Mouse (Mus musculus): Measurements from ENCODE around the gene Ehd4.

The Ehd4 gene

DNA sequence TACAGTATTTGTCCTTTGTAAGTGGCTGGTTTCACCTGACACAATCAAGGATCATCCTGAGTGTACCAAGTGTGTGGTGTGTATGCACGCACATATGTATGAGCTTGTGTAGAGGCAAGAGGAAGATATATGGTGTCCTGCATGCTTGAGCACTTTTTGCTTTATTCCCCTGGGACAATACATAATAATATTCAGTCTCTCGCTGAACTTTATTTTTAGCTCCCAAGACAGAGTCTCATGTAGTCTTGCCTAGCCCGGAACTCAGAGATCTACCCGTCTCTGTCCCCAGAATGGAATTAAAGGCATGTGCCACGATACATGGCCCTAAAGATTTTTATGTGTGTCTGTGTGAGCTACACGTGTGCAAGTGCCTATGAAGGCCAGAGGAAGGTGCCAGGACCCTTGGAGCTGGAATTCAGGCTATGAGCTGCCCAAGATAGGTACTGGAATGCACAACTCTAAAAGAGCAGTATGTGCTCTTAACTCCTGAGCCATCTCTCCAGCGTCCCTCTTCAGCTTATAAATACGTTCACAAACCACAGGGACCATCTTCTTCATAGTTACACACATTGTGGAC, 47.9 kb downstream of the Ehd4 start:
- no peak for DNase-seq

DNA sequence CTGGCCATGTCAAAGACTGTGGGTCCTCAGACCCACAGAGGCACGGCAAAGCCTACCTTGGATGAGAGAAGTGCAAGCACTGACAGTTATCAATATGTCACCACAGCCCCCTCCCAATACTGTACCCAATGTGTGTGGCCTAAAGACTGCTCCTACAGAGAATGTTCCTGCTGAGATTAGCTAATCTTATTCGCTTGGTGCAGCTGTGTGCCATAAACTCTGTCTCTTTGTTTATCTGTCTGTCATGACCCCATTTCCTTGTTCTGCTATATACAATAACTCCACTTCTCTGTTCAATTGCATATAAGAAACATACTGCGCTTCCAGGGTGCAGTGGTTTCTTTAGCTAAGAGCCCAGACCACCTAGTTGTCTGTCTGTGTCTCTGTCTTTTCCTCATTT, 48.5 kb downstream of the Ehd4 start:
- no peak for DNase-seq

DNA sequence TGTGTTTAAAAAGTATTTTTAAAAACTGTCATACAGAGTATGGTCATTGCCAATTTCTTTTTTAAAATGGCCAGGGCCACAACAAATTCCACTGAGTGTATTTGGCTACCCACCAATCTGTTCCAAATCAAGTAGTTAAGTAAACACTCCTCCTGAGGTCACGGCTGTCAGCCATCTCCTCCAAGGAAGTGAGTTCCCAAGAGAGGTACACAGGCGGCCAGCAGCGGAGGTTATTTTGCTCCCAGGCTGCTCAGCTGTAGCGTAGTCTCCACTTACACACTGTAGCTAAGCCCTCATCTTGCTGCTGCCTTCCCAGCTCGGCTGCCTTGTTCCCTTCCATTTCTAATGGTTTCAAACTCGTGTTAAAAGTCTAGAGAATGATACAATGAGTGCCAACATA, 51.5 kb downstream of the Ehd4 start:
- no peak for DNase-seq

DNA sequence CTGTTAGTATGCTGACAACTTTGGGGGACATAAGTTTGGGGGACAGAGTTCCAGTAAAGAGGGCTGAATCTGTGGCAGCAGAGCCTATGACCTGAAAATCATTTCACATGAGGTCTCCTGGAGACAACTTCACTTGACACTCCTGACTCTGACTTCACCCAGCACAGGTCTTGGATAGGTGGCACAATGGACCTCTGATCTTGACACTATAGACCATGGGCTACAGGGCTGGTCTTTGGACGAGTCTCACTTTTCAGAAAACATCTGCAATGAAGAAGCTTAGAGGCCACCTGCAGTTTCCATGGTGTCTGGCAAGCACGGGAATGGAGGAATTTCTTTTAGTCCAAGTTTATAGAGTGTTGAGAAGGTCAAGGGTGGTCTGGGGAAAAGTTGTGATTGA, 52.0 kb downstream of the Ehd4 start:
- no peak for DNase-seq

DNA sequence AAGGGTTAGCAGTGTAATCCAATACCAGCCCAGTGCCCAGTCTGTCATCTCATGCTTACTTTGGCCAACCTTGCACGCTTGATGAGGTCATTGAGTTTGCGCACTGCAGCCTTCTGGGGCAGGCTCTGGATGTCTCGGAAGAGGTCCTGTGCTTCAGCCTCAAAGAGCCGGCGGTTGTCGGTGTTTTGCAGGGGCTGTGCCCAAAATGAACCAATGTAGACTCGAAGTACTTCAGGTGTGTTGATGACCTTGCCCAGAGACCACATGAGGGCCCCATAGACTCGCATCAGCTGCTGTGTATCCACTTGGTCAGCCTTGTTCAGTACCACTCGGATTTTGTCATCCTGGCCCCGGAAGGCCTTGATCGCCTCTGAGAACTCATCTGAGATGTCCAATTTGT, 52.4 kb downstream of the Ehd4 start:
- no peak for DNase-seq

DNA sequence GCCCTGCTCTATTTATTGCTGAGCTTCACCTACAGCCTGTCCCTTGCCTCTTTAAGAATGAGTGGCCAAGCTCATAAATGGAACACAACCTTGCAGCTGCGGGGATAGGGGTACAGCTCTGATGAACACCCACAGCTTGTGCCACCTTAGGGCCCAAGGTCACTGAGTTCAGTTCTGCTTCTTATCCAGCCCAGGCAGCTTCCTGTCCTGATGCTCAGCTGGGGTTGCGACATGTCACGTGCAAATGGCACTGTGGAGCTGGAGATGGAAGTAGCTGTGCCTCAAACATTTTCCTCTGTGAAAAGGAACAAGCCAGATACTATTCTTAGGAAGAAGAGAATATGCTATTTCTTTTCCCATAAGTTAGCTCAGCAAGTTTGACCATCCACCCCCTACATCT, 54.5 kb downstream of the Ehd4 start:
- peak; percentile 26 for DNase-seq

DNA sequence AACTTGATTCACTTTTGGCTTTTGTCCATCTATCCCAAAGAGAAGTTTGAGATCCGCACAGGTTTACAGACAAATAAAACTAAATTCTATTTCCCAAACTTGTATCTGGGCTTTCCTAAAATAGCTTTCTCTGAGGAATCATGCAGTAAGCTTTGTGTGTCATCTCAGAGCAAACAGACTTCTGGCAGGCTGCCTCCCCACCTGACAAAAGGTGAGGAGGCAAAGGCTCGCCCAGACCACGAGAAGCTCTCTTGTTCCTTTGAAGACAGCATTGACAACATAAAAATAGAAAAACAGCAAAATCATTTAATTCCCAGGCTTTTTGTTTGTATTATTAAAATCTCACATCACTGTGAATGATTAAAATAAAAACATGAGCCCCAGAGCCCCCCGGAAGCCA, 55.1 kb downstream of the Ehd4 start:
- no peak for DNase-seq

DNA sequence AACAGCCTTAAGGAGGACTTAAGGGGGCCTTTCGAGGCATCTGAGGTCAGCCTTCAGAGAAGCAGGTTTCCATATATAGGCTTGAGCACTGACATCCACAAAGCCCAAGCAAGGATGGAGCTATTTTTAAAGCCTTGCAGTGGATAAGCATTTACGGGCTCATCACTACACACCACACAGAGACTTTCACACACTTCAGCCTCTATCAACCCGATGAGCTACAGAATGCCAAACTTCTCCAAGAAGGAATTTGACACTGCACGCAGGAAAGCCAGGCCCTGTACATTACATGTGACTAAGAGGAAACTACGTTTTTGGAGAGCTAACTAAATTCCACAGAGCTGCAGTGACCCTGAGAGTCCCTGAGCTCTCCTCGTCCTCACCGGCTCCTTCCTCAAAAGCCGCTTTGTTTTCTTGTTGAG, 55.6 kb downstream of the Ehd4 start:
- DNase-seq: no peak

DNA sequence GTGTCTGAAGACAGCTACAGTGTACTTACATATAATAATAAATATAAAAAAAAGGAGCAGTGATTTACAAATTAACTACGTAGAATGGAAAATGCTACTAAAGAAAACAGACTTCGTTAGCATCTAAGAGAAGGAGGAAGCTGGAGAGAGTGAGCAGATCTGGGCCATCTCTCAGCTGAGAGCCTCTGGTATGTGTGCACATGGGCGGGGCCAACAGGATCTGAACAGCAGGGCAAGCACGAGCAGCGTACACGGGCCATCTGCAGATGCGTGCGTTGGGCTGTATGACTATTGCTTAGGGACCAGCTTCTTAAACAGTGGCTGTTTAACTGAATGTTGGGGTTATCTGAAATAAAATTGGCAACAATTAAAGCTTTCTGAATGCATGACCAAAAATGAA, 56.5 kb downstream of the Ehd4 start:
- peak; percentile 32 for DNase-seq

DNA sequence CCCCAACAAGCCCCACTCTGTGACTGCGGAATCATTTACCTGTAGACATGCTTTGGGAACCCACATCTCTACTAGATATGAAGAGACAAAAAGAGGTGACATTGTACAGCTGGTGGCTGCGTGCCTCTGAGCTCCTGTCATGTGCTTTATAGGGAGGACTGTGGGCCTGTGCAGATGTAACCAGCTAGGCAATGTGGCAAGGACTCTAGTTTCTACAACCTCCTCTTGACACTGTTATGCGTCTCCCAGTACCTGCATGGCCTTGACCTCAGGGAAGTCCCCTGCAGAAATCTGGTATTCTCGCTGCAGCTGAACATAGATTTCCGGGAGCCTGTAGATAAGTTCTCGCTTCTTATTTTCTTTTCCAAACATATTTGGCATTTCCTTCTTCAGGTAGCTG, 57.7 kb downstream of the Ehd4 start:
- no peak for DNase-seq

DNA sequence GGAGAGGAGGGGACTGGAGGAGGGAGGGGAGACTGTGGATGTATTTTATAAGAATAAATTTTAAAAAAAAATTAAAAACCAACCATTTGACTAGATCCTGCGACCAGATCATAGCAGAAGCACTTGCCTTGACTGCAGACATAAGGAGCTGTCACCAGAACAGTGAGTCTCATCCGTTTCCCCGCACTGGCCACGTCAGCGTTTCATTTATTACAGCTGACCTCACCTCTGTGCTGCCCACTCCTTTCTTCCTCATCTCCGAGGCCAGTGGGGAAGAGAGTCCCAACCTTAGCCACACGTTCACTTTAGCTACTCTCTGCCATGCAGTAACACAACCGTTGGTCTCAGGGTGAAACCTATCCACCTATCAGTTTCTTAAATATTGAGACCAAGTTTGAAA, 58.2 kb downstream of the Ehd4 start:
- DNase-seq: no peak

DNA sequence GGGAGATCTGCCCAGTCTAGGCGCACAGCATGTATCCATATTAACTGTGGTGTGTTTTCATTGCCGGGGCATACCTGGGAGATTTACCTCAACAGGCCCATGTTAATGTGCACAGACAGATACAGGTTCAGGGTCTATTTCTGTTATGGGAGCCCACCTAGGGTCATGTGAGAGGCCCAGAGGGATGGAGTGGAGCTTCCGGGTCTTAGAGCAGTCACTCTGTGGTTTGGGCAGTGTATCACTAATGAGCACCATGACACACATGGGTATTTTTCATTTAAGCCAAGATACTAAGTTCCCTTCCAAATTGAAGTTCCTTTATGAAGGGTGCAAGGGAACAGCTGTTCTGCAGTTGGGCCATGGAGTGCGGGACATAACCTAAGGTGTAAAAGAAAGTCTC, 59.2 kb downstream of the Ehd4 start:
- DNase-seq: no peak

DNA sequence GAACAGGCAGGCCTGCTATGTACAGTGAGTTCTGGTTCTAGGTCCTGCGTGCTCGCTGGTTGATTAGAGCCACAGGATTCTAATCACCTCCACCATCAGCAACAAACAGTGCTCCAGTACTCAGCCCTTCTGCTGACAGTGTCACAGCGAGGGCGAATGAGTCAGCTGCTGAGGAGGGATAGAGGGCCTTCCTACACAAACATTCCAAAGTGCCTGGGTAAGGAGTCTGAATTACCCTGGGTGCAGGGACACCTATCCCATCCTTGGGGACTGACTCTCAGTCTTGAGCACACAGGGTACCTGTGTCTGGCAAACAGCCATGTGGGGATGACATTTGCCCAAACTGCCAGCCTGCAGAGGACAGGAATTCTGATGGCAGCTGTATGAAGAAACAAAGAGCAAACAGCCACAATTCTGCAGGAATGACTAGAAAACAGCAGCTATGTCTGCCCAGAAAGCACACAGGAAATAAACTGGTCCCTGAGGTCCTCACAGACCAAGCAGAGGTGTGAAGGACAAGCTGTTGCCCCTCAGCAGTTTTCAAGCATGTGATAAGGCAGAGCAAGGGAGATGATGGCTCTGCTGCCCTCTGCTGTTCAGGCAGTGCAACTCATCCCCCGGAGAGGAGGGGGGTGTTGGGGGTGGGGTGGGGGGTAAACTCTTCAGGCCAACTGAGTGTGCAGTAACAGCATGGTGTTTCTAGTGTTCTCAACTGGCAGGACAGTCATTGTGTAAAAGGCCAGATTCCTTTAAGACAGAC, 60.6 kb downstream of the Ehd4 start:
- peak; percentile 40 for DNase-seq

DNA sequence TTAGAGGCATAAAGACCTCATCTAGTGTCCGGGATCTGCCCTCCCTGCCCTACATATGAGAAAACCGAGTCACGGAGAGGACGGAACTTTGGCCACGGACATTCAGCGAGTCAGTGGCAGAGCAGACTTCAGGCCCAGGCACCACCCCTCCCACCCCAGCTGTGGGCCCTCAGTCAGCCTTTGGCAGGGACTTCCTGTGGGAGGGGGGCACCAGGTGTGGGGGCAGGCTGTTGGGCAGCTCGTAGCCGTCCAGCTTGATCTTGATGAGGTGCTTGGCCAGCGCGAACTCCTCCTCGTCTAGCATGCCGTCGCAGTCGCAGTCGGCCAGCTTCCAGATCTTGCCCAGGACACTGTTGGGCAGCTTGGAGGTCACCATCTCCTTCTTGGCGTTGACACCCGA, 63.4 kb downstream of the Ehd4 start:
- no peak for DNase-seq

DNA sequence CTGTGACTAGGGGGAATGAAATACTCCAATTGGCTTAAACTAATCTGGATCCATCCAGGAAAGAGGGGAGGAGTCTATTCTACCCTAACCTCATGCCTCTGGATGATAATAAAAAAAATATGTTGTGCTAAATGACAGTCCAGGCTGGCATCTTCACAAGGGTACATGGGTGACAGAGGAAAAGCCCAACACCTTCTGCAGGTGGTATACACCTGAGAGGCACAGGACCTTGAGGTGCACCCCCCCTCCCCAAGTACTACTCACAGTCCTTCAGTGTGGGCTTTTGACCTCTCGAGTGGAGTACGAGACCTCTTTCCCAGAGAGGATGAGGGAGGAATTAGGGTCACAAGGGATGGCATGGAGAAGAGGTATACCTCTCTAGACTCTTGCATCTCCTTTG, 66.5 kb downstream of the Ehd4 start:
- DNase-seq: no peak

DNA sequence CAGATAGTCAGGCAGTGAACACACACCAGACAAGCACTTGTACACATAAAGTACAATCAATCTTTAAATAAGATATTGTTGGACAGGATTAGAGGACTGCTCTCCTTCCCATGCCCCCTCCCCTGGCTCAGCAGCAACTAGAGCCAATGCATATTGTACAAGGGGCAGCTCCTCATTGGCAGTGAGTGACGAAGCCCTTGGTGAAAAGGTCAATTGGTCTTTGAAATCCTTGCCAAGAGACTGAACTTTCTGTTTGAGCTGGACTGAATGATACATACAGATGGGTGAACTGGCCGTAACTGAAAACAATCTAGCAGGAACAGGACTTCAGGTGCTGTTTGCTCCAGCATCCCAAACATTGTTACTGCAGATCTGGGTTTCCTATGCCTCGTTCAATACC, 67.0 kb downstream of the Ehd4 start:
- no peak for DNase-seq

DNA sequence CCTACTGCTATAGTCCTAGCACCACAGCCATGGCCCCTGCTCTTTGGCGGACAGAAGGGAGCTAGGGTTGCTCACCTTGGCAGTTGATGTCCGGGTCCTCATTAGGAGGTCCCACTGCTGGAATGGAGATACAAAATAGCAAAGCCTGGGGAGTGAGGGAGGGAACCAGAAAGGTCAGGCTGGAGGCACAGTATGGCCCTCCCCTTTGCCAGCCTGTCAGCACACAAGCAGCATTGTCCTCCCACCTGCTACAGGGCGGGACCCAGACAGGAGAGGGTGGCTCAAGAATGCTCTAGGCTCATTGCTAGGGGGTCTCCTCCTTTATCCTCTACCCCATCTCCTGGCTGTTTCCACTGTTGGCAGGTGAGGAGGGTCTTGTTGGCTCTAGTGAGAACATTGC, 68.4 kb downstream of the Ehd4 start:
- no peak for DNase-seq

DNA sequence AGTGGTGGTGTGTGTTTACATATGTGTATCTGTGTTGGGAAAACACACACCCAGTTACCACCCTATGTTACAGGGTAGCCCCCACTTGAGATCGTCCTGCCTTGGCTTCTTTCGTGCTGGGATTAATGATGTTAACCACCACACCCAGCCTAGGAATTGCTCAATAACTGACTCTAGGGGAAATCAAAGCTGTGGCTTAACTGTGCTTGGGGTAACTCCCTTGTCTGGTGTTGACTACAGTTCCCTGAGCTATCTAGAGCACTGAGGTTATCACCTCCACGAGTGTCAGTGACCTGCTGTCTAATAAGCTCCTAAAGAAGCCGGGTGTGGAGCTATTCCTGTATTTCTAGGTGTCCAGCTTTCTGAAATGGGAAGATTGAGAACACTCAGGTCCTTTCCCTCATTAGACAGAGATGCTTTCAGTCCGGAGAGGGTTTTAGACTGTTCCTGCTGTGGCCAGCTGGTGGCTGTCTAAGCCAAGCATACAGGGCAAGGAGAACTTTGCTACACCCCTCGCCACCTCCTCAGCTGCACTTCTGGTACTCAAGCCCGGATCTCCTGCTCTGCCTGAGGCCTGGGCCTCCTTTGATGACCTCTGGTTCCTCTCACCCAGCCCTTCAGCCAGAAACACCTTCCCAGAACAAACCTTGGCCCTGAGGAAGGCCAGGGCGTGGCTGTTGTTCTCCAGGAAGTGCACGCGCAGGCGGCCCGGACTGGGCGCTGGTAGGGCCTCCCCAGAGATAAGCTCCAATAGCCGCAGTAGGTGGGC, 69.6 kb downstream of the Ehd4 start:
- DNase-seq: peak; percentile 44

DNA sequence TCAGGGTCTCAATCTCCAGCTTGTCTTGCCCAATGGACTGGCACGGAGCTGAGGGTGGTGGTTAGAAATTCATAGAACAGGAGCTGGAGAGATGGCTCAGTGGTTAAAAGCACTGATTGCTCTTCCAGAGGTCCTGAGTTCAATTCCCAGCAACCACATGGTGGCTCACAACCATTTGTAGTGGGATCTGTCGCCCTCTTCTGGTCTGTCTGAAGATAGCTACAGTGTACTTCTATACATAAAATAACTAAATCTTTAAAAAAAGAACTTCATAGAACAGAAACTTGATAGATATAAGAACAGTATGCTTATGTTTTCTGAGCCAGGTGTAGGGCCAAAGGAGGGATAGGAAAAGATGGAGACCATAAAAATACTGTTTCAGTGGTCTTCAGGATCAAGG, 72.0 kb downstream of the Ehd4 start:
- DNase-seq: no peak

DNA sequence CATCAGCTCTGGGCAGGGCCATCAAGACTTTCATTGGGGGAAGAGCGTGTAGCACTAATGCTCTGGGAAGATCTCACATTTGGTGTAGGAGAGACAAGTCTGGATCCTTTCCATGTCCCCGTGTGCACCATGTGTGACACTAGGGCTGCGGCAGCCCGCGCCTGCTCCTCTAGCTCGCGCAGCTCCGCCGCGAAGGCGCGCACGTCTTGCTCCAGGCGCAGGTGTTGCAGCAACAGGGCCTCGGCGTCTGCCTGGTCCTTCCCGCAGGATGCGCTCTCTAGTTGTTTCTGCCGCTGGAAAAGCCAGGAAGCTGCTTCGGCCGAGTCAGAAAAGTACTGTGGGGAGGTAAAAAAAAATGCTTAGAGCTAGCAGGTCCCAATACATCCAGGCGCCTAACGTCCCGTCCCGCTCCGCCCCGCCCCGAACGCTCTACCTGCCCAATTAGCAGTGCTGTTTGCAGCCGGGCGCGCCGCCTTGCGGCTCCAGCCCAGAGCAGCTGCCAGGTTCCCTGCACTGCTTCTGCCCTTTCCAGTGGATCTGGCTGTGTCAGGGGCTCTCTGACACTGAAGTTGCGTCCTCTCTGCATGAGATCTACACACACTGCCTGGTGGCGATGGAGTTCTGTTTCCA, 78.2 kb downstream of the Ehd4 start:
- peak; percentile 57 for DNase-seq

DNA sequence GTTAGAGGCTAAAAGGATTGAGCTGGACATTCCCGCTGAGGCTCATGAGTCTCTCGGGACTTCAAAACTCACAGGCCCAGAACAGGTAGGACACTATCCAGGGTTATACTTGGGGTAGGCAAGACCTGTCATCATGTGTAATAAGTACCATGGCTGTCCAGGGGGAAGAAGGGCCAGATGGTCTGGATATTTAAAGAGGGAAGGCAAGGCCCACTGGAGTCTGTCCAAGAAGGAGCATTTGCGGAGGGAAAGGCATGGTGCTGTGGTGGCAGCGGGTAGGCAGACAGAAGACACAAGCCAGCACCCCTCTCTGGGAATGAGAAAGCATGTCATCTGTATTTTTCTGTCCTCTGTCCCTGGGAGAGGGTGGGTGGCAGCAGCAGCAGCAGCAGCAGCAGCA, 80.3 kb downstream of the Ehd4 start:
- DNase-seq: no peak

DNA sequence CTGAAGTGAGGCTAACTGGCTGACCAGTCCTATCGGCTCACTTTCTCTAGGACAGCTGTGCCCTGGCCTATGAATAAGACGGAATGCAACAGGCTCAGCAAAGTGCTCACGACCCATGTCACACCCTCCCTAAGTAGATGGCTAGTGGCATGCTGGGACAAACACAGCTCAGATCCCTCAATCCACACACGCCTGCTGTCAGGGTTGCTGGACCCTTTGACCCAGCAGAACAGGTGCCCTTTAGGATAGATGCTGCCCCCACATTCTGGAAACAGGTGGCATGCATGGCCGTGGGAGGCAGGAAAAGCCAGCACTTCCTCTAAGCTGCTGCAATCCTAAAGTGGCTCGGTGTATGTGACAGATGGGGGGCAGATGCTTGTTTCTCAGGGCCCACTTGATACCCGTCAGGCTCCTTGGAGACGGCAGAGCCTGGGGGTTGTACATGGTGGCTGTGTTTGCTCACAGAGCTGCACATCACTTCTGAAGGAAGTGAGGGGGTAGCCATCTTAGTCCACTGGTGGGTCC, 84.9 kb downstream of the Ehd4 start:
- DNase-seq: peak; percentile 57
